Mouse (Mus musculus): Measurements from ENCODE around the gene Chst12. TPM values are rescaled to one million over a fixed set of nuclear protein-coding genes. Genes with fewer than 3 reads are reported as not detected.

Gene Chst12
- 59.1 and 104 TPM in 2 replicates for polyA plus RNA-seq (2012; rRNA removed; ENCODE audit: low replicate concordance)

GRCm38 (mm10) chr5:140505208-140505780, at the start of gene Chst12:
TSS of gene Chst12 (plus strand) at chr5:140505550.

GRCm38 (mm10) chr5:140564896-140565295, 59.5 kb downstream of the Chst12 start, which contains the start of gene Grifin:
TSS of gene Grifin (minus strand) at chr5:140565071.

Other genes with a start within 250 kb of the Chst12 start
- gene Mad1l1, start 184.0 kb upstream of the Chst12 start, polyA plus RNA-seq (2012; rRNA removed; ENCODE audit: low replicate concordance) = 14.6 and 26.1 TPM in 2 replicates
- 14.2 and 18.4 TPM in 2 replicates for gene Nudt1, start 183.9 kb upstream of the Chst12 start, polyA plus RNA-seq (2012; rRNA removed; ENCODE audit: low replicate concordance)
- 10.9 and 12.2 TPM in 2 replicates for gene Mrm2, start 173.7 kb upstream of the Chst12 start, polyA plus RNA-seq (2012; rRNA removed; ENCODE audit: low replicate concordance)
- 24.0 and 26.9 TPM in 2 replicates for gene Snx8, start 116.3 kb upstream of the Chst12 start, polyA plus RNA-seq (2012; rRNA removed; ENCODE audit: low replicate concordance)
- gene Eif3b, start 86.2 kb upstream of the Chst12 start, polyA plus RNA-seq (2012; rRNA removed; ENCODE audit: low replicate concordance) = 81.0 and 126 TPM in 2 replicates
- 0.04 TPM in 1 of 2 replicates, not detected in the other for gene Gm4869, start 59.9 kb upstream of the Chst12 start, polyA plus RNA-seq (2012; rRNA removed; ENCODE audit: low replicate concordance)
- gene Grifin, start 59.5 kb downstream of the Chst12 start, polyA plus RNA-seq (2012; rRNA removed; ENCODE audit: low replicate concordance) = not detected in 2 replicates
- gene Lfng, start 101.8 kb downstream of the Chst12 start, polyA plus RNA-seq (2012; rRNA removed; ENCODE audit: low replicate concordance) = 105 and 109 TPM in 2 replicates
- 29.6 and 64.2 TPM in 2 replicates for gene Ttyh3, start 143.5 kb downstream of the Chst12 start, polyA plus RNA-seq (2012; rRNA removed; ENCODE audit: low replicate concordance)
- gene Iqce, start 196.8 kb downstream of the Chst12 start, polyA plus RNA-seq (2012; rRNA removed; ENCODE audit: low replicate concordance) = 15.2 and 36.4 TPM in 2 replicates
- gene Brat1, start 199.5 kb downstream of the Chst12 start, polyA plus RNA-seq (2012; rRNA removed; ENCODE audit: low replicate concordance) = 35.0 and 40.3 TPM in 2 replicates
- 3.1 and 4.8 TPM in 2 replicates for gene Amz1, start 218.6 kb downstream of the Chst12 start, polyA plus RNA-seq (2012; rRNA removed; ENCODE audit: low replicate concordance)

All from subcutaneous adipose tissue, adult 2 months (tissue).